Mouse (Mus musculus) lung, embryonic 16.5 days (tissue): Measurements from ENCODE around the gene Armcx3. TPM values are rescaled to one million over a fixed set of nuclear protein-coding genes. Genes with fewer than 3 reads are reported as not detected.

Experiments used
- ATAC-seq: fragments of 200-750 bp; cut with Nextera tagmentation; 2 replicates; pipeline ENCODE4 v1.8.0; 2017; ENCODE audit warnings: low read depth, mild to moderate bottlenecking, moderate library complexity
- H3K27ac ChIP-seq: fragments of 300-500 bp; sonication (generic); 2 replicates; pipeline ENCODE4 v1.5.1; 2014; ENCODE audit warnings: mild to moderate bottlenecking, control low read depth, low read length
- H3K27me3 ChIP-seq: fragments of 300-500 bp; sonication (generic); 2 replicates; pipeline ENCODE4 v1.6.1; 2014; ENCODE audit warnings: low read depth, low read length, mixed read lengths; ENCODE audit not compliant: control insufficient read depth, insufficient read depth
- H3K36me3 ChIP-seq: fragments of 300-500 bp; sonication (generic); 2 replicates; pipeline ENCODE4 v1.6.1; 2014; ENCODE audit warnings: low read length; ENCODE audit not compliant: control insufficient read depth, insufficient read depth
- H3K4me1 ChIP-seq: fragments of 300-500 bp; sonication (generic); replicated peaks from 2 replicates; pipeline ENCODE4 v1.6.1; 2014; ENCODE audit warnings: low read length, mixed read lengths; ENCODE audit not compliant: control insufficient read depth, insufficient read depth
- H3K4me2 ChIP-seq: fragments of 300-500 bp; sonication (generic); 2 replicates; pipeline ENCODE4 v1.6.1; 2014; ENCODE audit warnings: low read depth, low read length, control low read depth
- H3K4me3 ChIP-seq: fragments of 300-500 bp; sonication (generic); 2 replicates; pipeline ENCODE4 v1.5.1; 2014; ENCODE audit warnings: mild to moderate bottlenecking, low read length, control low read depth
- H3K9ac ChIP-seq: fragments of 300-500 bp; sonication (generic); 2 replicates; pipeline ENCODE4 v1.6.1; 2014; ENCODE audit warnings: low read length, control low read depth
- H3K9me3 ChIP-seq: fragments of 300-500 bp; sonication (generic); 2 replicates; pipeline ENCODE4 v1.6.1; 2016; ENCODE audit warnings: low read length; ENCODE audit not compliant: control insufficient read depth
- WGBS: fragments of 180-500 bp; shearing (Covaris S2); extraction: QIAGEN DNeasy Blood & Tissue Kit; methylation state at CpG from one replicate; pipeline ENCODE4 v1.1.7; 2014; 5-methylcytosine and 5-hydroxymethylcytosine counted together
- microRNA-seq: library from miRNA; unstranded; fragments of <30 nt; microRNA quantifications from one replicate; pipeline ENCODE4, GENCODE M21; 2016
- polyA plus RNA-seq: library from polyadenylated mRNA; unstranded; fragments of >200 nt; fragmentation: Nextera tagmentation; extraction: Ambion mirVana; gene quantifications from 2 replicates; pipeline ENCODE4 v1.2.1, GENCODE M21; 2015

The Armcx3 gene
- polyA plus RNA-seq, 1 experiment from 2014 or later = 72.4 TPM

DNA sequence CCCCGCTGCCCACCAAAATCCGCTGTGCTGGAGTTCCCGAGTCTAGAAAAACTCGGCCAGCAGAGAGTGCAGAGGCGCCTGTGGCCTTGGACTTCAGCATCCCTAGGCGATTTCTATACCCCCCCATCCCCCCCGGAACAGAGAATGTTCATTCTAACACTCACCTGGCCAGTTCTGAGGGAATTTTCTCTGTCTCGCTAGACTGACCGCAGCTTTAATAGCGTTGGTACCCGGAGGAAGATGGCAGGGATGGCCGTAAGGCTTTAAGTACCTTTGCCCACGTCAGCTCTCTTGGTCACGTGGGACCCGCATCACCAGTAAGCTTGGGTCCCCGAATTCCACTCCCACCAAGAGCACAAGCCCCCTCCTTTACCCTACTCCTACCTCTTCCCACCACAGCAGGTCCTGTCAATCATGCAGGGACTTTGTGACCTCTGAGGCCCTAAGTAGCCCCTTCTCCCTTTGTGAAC, 52.4 kb downstream of the Armcx3 start, which contains the start of gene Armcx2:
Gene Armcx2 (minus strand): TSS at position 467 of the 470 bp plus-strand sequence.
- 11% methylated on average over 16 of the region's 16 CpGs for WGBS
- Histone ChIP-seq H3K36me3 (peaks cover 4% of the 10 kb centered on the region), H3K9ac (peak within 1 kb of the TSS; percentile 72), H3K27me3 (no peaks in the 10 kb centered on the region), H3K4me1 (no peaks in the 10 kb centered on the region), H3K9me3 (no peaks in the 10 kb centered on the region), H3K27ac (peak within 1 kb of the TSS; percentile 64), H3K4me3 (peak within 1 kb of the TSS; percentile 62), H3K4me2 (peak within 1 kb of the TSS; percentile 58)
- peak; percentile 92 for ATAC-seq

Small RNAs within 50 kb of the gene (microRNA-seq; reads per million reads assigned to microRNA genes)
- gene Mir7093 = 1.4 reads per million

Other genes starting within 250 kb of the Armcx3 start
- 58.2 and 58.4 TPM in 2 replicates for gene Timm8a1, start 214.7 kb upstream of the Armcx3 start, polyA plus RNA-seq
- 1.9 and 2.1 TPM in 2 replicates for gene Btk, start 173.0 kb upstream of the Armcx3 start, polyA plus RNA-seq
- gene Rpl36a, start 170.9 kb upstream of the Armcx3 start, polyA plus RNA-seq = 359 and 439 TPM in 2 replicates
- gene Gla, start 155.5 kb upstream of the Armcx3 start, polyA plus RNA-seq = 6.9 TPM in 2 replicates
- gene Hnrnph2, start 155.4 kb upstream of the Armcx3 start, polyA plus RNA-seq = 160 and 172 TPM in 2 replicates
- gene Armcx4, start 70.1 kb upstream of the Armcx3 start, polyA plus RNA-seq = 5.0 and 5.3 TPM in 2 replicates
- 52.7 and 54.0 TPM in 2 replicates for gene Armcx1, start 38.6 kb upstream of the Armcx3 start, polyA plus RNA-seq
- gene Armcx6, start 5.2 kb upstream of the Armcx3 start, polyA plus RNA-seq = 17.0 and 19.6 TPM in 2 replicates
- 64.3 and 70.9 TPM in 2 replicates for gene Armcx2, start 52.6 kb downstream of the Armcx3 start, polyA plus RNA-seq
- gene Nxf2, start 208.2 kb downstream of the Armcx3 start, polyA plus RNA-seq = 0.88 and 1.2 TPM in 2 replicates